Mouse (Mus musculus): ENCODE data around the gene Sh3gl3.

DNA sequence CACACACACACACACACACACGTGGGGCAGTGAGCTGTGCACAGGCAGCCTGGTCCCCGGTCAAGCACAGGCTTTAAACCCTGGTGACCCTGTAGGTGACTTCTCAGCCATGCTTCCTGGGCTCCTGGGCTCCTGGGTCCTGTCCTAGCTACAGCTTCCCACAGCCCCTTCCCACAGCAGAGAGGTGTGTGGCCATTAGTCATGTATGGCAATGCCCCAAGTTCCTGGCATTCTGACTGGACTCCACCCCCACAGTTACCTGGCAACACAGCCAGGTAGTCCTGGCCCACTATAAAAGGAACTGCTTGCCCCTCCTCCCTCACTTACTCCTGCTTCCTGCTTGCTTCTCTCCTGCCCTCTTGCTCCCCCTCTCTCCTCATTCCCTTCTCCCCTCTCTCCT lies 90.5 kb downstream of the Sh3gl3 start:
- TF ChIP-seq HCFC1 (IDR thresholded peaks at IDR 0.05; ENCODE audit: borderline replicate concordance, insufficient read depth, low read length) (no peak), CHD2 (IDR thresholded peaks at IDR 0.05; ENCODE audit: low read depth, low read length) (no peak), MAFK (IDR thresholded peaks at IDR 0.05; ENCODE audit: insufficient read depth, low read depth, low read length) (no peak), ZC3H11A (IDR thresholded peaks at IDR 0.05; ENCODE audit: borderline replicate concordance, low read depth, low read length) (no peak)

Measured in ES-E14 (cell line).